Mouse (Mus musculus) embryo, embryonic 11 days (tissue): ENCODE measurements around the gene Rnd2.
"Not testable (repeated sequence)": the region's sequence is repeated elsewhere in the genome, so short reads cannot be mapped to it uniquely, and the experiment has no call there.

Experiments used
- DNase-seq: peaks from one replicate; pipeline ENCODE4 v3.0.0-alpha.2; 2015

Gene Rnd2

GRCm38 (mm10) chr11:101447786-101448185 lies 17.0 kb upstream of the Rnd2 start:
- DNase-seq, result no peak

DNA sequence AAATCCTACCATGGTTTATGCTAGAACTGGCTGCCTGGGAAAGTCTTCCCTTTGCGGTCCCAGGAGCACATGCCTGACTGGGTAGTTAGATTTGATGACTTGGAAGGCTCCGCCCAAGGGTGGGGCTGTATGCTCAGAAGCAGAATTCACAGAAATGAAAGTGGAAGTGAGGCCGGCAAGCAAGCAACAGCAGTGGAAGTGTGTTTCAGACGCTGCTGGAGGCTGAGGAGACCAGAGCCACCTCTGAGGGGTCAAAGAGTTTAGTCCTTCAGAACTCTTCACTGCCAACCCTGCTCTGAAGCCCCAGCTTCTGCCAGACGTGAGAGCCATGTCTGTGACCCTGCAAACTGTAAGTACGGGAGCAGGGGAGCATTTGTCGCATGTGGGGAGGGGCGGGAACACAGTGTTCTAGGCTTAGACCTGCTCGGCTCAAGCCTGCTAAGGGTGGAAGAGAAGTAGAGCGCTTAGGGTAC lies 16.5 kb upstream of the Rnd2 start, which contains the start of gene Ifi35:
Gene Ifi35 (plus strand): TSS at position 134 of the 473 bp plus-strand sequence.
- DNase-seq, result peak; percentile 51

DNA sequence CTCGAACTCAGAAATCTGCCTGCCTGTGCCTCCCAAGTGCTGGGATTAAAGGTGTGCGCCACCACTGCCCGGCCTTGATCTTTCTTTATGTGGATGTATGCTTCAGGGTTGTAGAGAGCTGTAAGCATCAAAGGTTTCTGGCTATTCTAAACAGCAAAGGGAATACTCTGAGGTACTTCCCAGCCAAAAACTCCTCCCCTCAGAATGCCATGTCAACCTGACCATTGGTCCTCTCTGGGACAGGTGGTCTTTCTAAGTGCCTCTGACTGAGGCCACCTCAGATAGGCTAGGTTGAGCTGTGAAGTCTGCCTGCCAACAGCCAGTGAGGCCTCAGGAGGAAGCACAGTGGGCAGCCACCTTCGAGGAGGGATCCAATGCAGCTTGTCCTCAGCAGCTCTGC lies 15.9 kb upstream of the Rnd2 start:
- DNase-seq, result no peak

DNA sequence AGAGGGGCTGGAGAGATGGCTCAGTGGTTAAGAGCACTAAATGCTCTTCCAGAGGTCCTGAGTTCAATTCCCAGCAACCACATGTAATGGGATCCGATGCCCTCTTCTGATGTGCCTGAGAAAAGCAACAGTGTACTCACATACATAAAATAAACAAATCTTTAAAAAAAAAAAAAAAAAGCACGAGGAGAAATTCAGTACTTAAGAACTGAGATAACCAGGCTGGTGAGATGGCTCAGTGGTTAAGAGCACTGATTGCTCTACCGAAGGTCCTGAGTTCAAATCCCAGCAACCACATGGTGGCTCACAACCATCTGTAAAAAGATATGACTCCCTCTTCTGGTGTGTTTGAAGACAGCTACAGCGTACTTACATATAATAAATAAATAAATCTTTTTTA lies 15.2 kb upstream of the Rnd2 start:
- not testable (repeated sequence) for DNase-seq

DNA sequence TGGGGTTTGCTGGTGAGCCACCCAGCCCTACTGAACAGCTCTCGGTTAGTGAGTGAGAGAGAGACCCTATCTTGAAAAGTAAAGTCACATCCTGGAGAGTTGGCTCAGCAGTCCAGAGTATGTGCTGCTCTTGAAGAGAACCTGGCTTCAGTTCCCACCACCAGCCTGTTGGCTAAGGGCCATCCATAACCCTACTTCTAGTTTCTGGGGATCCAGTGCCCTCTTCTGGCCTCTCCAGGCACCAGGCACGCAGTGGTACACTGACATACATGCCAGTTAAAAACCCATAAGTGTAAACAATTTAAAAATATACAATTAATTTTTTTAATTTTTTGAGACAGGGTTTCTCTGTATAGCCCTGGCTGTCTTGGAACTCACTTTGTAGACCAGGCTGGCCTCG lies 14.4 kb upstream of the Rnd2 start:
- no peak for DNase-seq

- no peak for DNase-seq
Measured at GRCm38 (mm10) chr11:101451536-101451935, 13.3 kb upstream of the Rnd2 start.

- no peak for DNase-seq
Measured at GRCm38 (mm10) chr11:101452093-101452774, 12.6 kb upstream of the Rnd2 start.

DNA sequence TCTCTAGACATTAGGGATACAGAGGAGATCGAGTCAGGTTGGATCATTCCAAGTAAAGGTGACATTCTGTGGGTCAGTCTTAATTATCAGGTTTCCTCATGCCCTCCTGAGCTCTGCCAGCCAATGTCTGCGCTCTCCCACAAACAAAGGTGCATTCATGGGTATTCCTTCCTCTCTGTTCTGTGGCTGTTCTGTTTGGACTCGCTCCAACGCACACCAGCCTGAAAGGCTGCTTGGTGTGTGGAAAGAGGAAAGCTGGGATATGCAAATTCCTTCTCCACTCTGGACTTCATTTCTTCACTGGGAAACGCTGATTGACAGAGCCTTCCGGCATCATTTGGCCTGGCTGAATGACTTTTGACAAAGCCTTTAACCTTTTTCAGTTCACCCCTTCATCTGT lies 10.1 kb upstream of the Rnd2 start:
- no peak for DNase-seq

- DNase-seq, result no peak
Measured at GRCm38 (mm10) chr11:101455627-101456026, 9.2 kb upstream of the Rnd2 start.

GRCm38 (mm10) chr11:101457631-101458030 lies 7.2 kb upstream of the Rnd2 start:
- DNase-seq, result no peak

- no peak for DNase-seq
Measured at GRCm38 (mm10) chr11:101458217-101458616, 6.6 kb upstream of the Rnd2 start.

DNA sequence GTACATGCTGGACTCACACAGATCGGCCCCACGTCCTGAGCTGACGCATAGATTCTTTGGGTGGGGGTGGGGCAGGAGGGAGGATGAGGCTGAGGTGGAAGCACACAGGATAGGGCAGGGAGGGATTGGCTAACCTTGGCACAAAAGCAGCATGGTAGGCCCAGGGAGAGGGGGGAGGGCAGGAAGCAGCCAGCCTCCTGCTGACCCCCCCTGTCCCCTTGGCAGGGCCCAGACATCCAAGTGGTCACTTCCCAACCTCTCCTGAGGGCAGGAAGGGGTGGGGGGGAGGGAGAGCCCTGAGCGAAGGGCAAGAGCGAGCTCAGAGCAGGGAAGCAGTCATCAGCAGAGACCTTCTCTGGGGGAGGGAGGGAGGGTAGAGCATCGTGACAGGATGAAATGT lies 5.1 kb upstream of the Rnd2 start:
- DNase-seq, result no peak

DNA sequence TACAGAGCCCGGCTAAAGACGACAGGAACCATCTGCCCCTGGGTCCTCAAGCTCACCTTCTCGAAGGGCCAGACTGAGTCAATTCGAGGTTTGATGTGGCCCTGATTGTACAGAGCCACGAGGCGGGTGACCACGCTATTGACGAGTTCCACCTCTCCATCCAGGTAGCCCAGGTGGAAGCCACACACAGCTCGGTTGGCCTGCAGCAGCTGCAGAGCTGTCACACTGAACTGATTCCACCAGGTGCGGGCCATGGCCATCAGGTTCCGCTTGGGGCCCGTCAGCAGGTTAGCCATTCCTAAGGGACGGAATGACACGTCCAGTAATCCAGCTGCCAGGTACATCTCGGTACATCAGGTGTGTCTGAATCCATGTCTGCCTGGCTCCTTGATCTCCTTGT lies 4.5 kb upstream of the Rnd2 start:
- DNase-seq, result no peak

- no peak for DNase-seq
Measured at GRCm38 (mm10) chr11:101462141-101462540, 2.7 kb upstream of the Rnd2 start.

- peak; percentile 79 for DNase-seq
Measured at GRCm38 (mm10) chr11:101462583-101463440, 2.0 kb upstream of the Rnd2 start.

DNA sequence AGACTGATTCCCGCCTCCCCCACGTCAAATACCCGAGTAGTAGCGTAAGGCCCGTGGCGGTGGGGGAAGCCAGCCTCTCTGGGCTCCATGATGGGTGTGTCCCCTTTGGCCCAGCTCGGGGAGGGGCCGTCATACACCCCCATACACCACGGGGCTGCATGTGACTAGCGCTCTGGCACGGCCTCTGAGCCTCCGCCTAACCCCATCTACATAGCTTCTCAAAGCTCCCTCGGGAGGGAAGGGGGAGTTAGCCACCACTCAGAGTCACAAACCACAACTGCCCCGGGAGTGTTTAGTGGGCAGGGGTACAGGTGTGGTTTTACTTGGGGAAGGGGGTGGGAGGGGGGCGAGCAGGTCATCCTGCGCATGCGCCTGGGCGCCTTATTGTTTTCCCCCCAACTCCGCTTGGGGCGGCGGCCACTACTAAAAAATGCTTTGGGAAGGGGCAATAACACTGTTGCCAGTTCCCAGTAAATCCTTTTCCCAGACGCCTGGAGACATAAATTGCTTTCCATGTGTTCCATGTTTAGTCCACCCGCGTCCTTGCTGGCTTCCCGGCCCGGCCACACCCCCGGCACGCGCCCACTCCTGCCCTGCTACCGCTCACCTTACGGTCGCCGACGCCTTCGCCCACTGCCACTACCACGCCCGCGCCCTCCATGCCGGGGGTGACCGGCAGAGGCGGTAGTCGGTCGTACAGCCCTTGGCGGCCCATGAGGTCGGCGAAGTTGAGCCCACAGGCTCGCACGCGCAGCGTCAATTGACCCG lies 486 bp downstream of the Rnd2 start:
- DNase-seq, result peak; percentile 76

DNA sequence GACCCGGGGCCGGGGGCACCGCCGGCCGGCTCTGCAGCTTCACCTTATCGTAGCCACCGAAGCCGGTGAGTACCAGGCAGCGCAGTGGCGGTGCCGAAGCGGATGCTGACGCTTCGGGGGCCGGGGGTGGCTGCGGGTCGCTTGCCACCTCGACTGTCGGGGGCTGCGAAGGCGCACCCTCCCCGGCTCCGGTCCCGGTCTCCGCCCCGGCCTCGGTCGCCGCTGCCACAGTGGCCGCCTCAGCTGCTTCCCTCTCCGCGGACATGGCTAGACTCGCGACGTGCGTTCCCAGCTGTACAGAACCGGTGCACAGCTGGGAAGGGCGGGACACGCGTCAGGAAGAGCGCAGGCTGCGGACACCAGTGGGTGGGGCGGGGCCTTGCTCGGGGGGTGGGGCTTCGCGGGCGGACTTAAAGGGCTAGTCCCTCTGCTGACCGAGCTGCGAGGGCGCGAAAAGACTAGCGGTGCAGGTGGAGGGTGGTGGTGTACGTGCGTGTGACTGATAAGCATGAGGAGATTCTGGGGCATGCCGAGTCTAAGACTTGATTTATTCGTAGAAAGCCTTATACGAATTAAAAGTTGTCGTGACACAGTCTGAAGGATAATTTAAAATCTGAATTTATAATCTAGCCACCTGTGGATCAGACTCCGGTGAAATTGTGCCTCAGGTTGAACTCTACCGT lies 1.2 kb downstream of the Rnd2 start, which contains the start of gene Vat1:
Gene Vat1 (minus strand): TSS at position 362 of the 683 bp plus-strand sequence.
- peak; percentile 82 for DNase-seq

- not testable (repeated sequence) for DNase-seq
Measured at GRCm38 (mm10) chr11:101466552-101466950, 1.8 kb downstream of the Rnd2 start.

- peak; percentile 92 for DNase-seq
Measured at GRCm38 (mm10) chr11:101467477-101468262, 2.9 kb downstream of the Rnd2 start.

- DNase-seq, result no peak
Measured at GRCm38 (mm10) chr11:101468263-101468688, 3.5 kb downstream of the Rnd2 start.

DNA sequence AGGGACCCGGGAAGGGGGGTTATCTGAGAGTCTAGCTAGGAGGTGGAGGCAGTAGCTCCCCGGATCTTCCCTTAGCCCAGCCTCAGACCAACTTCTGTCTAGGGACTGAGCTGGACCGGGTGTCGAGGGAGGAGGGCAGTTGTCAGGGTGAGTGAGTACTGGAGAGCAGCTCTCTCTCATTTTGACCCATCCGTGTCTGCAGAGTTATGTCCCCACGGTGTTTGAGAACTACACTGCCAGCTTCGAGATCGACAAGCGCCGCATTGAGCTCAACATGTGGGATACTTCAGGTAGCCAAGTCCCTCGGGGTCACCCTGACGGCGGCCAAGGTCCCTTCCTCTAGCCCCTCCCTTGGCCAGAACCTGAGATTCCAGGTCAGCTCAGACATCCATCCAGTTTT lies 3.9 kb downstream of the Rnd2 start:
- no peak for DNase-seq

DNA sequence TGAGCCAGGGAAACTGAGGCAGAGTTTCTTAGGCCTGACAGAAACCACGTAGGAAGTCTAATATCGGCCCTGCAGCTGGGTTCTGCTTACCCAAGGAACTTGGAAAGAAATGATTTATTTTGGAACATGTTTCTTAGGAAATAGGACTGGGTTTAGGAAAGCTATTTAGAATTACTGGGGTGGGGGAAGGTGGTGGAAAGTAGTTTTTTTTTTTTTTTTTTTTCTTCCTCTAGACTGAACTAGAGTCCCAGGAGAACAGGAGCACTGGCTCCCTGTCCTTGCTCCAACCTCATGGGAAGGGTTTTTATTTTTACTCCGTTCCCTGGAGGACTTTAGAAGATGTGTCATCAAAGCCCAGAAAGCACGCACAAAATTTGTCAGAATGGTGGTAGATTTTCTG lies 4.4 kb downstream of the Rnd2 start:
- DNase-seq, result no peak
